Mouse (Mus musculus): Measurements from ENCODE around the gene Angptl2.
A peak's percentile ranks its signal among the peaks of the same experiment; 100 is the strongest.

The Angptl2 gene

GRCm38 (mm10) chr2:33215700-33216509, at the start of gene Angptl2:
TSS of gene Angptl2 (plus strand) at chr2:33216069.
- peak; percentile 86 for DNase-seq (ENCODE audit: low spot score)

GRCm38 (mm10) chr2:33167060-33167459, 48.8 kb upstream of the Angptl2 start:
- DNase-seq (ENCODE audit: low spot score) = no peak

GRCm38 (mm10) chr2:33169445-33169844, 46.4 kb upstream of the Angptl2 start:
- no peak for DNase-seq (ENCODE audit: low spot score)

GRCm38 (mm10) chr2:33170777-33171565, 44.9 kb upstream of the Angptl2 start:
- DNase-seq (ENCODE audit: low spot score) = no peak

GRCm38 (mm10) chr2:33173126-33173525, 42.7 kb upstream of the Angptl2 start:
- no peak for DNase-seq (ENCODE audit: low spot score)

- DNase-seq (ENCODE audit: low spot score) = no peak
These were observed 42.2 kb upstream of the Angptl2 start for GRCm38 (mm10) chr2:33173686-33174085.

GRCm38 (mm10) chr2:33176516-33176915, 39.4 kb upstream of the Angptl2 start:
- no peak for DNase-seq (ENCODE audit: low spot score)

GRCm38 (mm10) chr2:33176921-33177320, 38.9 kb upstream of the Angptl2 start:
- DNase-seq (ENCODE audit: low spot score) = no peak

GRCm38 (mm10) chr2:33177443-33178242, 38.2 kb upstream of the Angptl2 start:
- no peak for DNase-seq (ENCODE audit: low spot score)

GRCm38 (mm10) chr2:33178243-33178932, 37.5 kb upstream of the Angptl2 start:
- no peak for DNase-seq (ENCODE audit: low spot score)

- no peak for DNase-seq (ENCODE audit: low spot score)
These were observed 36.5 kb upstream of the Angptl2 start for GRCm38 (mm10) chr2:33179171-33179929.

GRCm38 (mm10) chr2:33179930-33180630, 35.8 kb upstream of the Angptl2 start:
- no peak for DNase-seq (ENCODE audit: low spot score)

- no peak for DNase-seq (ENCODE audit: low spot score)
These were observed 32.5 kb upstream of the Angptl2 start for GRCm38 (mm10) chr2:33183321-33183720.

GRCm38 (mm10) chr2:33184641-33185040, 31.2 kb upstream of the Angptl2 start:
- no peak for DNase-seq (ENCODE audit: low spot score)

- no peak for DNase-seq (ENCODE audit: low spot score)
These were observed 30.6 kb upstream of the Angptl2 start for GRCm38 (mm10) chr2:33185258-33185657.

GRCm38 (mm10) chr2:33186505-33186904, 29.4 kb upstream of the Angptl2 start:
- DNase-seq (ENCODE audit: low spot score) = no peak

- no peak for DNase-seq (ENCODE audit: low spot score)
These were observed 28.0 kb upstream of the Angptl2 start for GRCm38 (mm10) chr2:33187874-33188273.

- DNase-seq (ENCODE audit: low spot score) = no peak
These were observed 26.8 kb upstream of the Angptl2 start for GRCm38 (mm10) chr2:33188925-33189670.

GRCm38 (mm10) chr2:33189976-33190375, 25.9 kb upstream of the Angptl2 start:
- no peak for DNase-seq (ENCODE audit: low spot score)

All from ovary, postnatal 14 days (tissue).